Mouse (Mus musculus) cerebellum, adult 11 months (tissue): ENCODE results near the gene Cish.

ENCODE experiments used
- DNase-seq: peaks from one replicate; pipeline ENCODE4 v3.0.0; 2022

Gene Cish

GRCm38 (mm10) chr9:107296016-107296040 lies at the start of gene Cish:
TSS of gene Cish (plus strand) at chr9:107296026.
- DNase-seq: no peak

- no peak for DNase-seq
Measured at GRCm38 (mm10) chr9:107246170-107246569, 49.7 kb upstream of the Cish start.

GRCm38 (mm10) chr9:107249154-107249553 lies 46.7 kb upstream of the Cish start:
- DNase-seq: no peak

GRCm38 (mm10) chr9:107250416-107251337 lies 45.1 kb upstream of the Cish start:
- no peak for DNase-seq

GRCm38 (mm10) chr9:107252164-107252563 lies 43.7 kb upstream of the Cish start:
- DNase-seq: no peak

GRCm38 (mm10) chr9:107254476-107254875 lies 41.4 kb upstream of the Cish start:
- peak; percentile 77 for DNase-seq

- no peak for DNase-seq
Measured at GRCm38 (mm10) chr9:107254925-107255324, 40.9 kb upstream of the Cish start.

GRCm38 (mm10) chr9:107255596-107255995 lies 40.2 kb upstream of the Cish start:
- DNase-seq: no peak

GRCm38 (mm10) chr9:107259571-107259970 lies 36.3 kb upstream of the Cish start:
- DNase-seq: no peak

- DNase-seq: peak; percentile 64
Measured at GRCm38 (mm10) chr9:107260429-107260828, 35.4 kb upstream of the Cish start.

GRCm38 (mm10) chr9:107260836-107261235 lies 35.0 kb upstream of the Cish start:
- DNase-seq: no peak

GRCm38 (mm10) chr9:107261792-107262191 lies 34.0 kb upstream of the Cish start:
- no peak for DNase-seq

- DNase-seq: no peak
Measured at GRCm38 (mm10) chr9:107262375-107262774, 33.5 kb upstream of the Cish start.

- DNase-seq: no peak
Measured at GRCm38 (mm10) chr9:107263912-107264311, 31.9 kb upstream of the Cish start.

GRCm38 (mm10) chr9:107264731-107265130 lies 31.1 kb upstream of the Cish start:
- no peak for DNase-seq

GRCm38 (mm10) chr9:107267028-107267427 lies 28.8 kb upstream of the Cish start:
- DNase-seq: no peak

- no peak for DNase-seq
Measured at GRCm38 (mm10) chr9:107267721-107268402, 28.0 kb upstream of the Cish start.

- DNase-seq: no peak
Measured at GRCm38 (mm10) chr9:107269772-107270171, 26.1 kb upstream of the Cish start.

- no peak for DNase-seq
Measured at GRCm38 (mm10) chr9:107271177-107271938, 24.5 kb upstream of the Cish start.

GRCm38 (mm10) chr9:107272284-107272683 lies 23.5 kb upstream of the Cish start:
- no peak for DNase-seq

- no peak for DNase-seq
Measured at GRCm38 (mm10) chr9:107273184-107273583, 22.6 kb upstream of the Cish start.

GRCm38 (mm10) chr9:107274751-107275150 lies 21.1 kb upstream of the Cish start:
- DNase-seq: no peak

- no peak for DNase-seq
Measured at GRCm38 (mm10) chr9:107275710-107276109, 20.1 kb upstream of the Cish start.

GRCm38 (mm10) chr9:107277603-107278002 lies 18.2 kb upstream of the Cish start:
- no peak for DNase-seq
